Mouse (Mus musculus) megakaryocyte, embryonic 14.5 days (primary cell): ENCODE measurements around the gene Gatad2a.

ENCODE experiments used
- FLI1 ChIP-seq: IDR thresholded peaks from 2 replicates; pipeline ENCODE4 v1.6.1; 2012; ENCODE audit warnings: low read length, inconsistent platforms, mixed read lengths
- GATA1 ChIP-seq: IDR thresholded peaks from 3 replicates; pipeline ENCODE4 v1.6.1; 2012; ENCODE audit warnings: mixed read lengths, low read length, inconsistent platforms, borderline replicate concordance

DNA sequence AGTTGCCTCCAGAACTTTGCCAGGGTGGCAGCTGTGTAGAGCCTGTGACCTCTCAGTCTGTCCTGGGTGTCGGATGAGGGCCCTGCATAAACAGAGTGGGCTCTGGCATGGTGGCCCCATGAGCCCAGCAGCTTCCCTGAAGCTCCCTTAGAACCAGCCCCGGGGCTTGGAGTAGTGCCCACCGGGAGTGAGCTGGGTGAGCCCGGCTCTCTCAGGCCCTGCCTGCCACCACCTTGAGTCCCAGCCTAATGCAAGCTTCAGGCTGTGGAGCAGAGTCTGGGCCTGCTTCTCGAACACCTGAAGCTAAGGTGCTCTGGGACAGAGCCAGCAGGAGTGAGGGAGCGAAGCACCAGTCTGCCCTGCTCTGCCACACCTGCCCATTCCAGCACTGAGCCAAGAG lies 125.3 kb downstream of the Gatad2a start:
- TF ChIP-seq GATA1 = no peak
- no peak for TF ChIP-seq FLI1
